Mouse (Mus musculus) kidney, postnatal 10 days (tissue): ENCODE data around the gene Nsg2.
"Not testable (repeated sequence)": the region's sequence is repeated elsewhere in the genome, so short reads cannot be mapped to it uniquely, and the experiment has no call there.

ENCODE experiments used
- DNase-seq: peaks from one replicate; pipeline ENCODE4 v3.0.0; 2021; ENCODE audit warnings: mixed read lengths

Nsg2 gene

DNA sequence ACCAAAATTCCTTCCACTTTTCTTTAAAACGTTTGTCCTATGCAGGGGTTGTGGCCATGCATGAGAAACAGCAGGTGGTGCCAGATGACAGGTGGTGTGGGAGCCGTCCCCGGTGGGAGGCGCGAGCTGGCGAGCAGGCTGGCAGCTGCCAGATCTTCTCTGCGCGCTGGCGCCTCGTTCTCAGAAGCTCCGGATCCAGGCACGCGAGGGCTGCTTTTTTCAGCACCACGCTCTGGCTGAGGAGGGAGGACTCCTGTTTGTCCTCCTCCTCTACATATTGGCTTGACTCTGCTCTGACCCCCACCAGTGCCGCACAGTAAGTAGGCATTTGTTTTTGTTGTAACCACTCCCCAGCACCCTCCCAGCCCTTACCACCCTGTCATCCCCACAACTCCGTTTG, at the start of gene Nsg2:
TSS of gene Nsg2 (plus strand) at position 183 of the 400 bp plus-strand sequence.
- DNase-seq, result peak; percentile 84

DNA sequence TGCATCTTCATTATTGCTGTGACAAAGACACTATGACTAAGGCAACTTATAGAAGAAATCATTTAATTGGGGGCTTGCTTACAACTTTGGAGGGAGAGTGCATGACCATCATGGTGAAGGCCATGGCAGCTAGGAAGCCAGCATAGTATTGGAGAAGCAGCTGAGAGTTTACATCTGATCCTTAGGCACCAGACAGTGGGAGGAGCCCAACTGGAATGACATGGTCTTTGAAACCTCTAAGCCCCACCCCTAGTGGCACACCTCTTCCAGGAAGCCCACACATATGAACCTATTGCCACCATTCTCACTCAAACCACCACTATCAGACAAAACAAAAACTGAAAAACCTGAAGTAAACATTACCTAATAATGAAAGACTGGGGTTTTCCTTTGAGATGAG, 40.2 kb upstream of the Nsg2 start:
- no peak for DNase-seq

DNA sequence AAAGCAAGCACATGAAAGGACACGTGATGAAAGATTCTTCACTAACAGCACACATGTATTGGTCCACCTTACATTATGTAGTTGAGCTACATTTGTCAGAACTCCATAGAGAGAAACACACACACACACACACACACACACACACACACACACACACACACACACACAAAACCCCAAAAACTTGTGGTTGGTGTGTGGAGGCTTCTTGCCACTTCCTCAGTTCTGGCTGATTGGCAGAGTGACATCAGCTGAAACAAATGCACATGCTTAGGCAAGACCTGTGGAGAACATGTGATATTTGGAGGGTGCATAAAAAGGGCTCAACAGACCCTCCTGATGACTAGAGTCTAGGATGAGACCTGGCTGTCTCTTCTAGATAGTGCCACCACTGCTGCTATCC, 36.3 kb upstream of the Nsg2 start:
- no peak for DNase-seq

DNA sequence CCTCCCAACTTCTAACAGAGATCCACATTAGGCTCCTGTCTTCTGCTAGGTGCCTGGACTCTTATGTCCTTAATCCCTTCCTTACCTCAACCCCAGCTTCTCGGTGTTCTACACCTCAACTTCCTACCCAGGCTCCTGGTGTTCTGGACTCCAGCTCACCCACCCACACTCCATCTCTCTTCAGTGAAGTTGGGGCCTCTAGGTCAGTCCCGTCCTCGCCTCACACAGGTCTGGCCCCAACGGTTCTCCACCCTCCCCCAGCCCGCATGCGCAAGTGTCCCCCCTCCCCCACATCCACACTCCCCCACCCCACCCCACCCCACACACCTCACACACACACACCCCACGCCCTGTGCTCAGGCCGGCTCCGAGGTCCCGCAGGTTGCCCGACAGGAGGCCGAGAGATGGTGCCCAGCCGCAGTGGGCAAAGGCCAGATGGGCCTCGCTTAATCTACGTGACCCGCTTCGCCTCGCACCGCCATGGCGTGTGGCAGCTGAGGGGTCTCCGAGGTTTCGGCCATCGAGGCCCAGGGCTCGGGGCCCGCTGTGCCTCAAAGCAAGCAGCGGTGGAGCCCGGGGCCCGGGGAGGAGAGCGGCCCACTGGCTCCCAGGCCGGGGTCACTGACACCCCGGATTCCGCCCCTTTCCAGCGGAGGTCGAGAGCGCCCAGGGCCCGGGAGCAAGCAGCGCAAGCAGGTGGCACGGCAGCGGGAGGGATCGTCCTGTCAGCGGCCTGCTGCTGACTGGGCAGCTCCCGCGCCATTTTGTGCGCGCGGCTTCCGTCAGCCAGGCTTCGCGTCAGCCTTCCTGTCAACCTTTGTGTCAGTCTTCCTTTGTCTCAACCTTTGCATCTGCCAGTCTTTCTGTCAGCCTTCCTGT, 34.8 kb upstream of the Nsg2 start, which contains the start of gene 4930524B15Rik:
TSS of gene 4930524B15Rik (plus strand) at position 337 of the 879 bp plus-strand sequence.
- DNase-seq, result peak; percentile 26

DNA sequence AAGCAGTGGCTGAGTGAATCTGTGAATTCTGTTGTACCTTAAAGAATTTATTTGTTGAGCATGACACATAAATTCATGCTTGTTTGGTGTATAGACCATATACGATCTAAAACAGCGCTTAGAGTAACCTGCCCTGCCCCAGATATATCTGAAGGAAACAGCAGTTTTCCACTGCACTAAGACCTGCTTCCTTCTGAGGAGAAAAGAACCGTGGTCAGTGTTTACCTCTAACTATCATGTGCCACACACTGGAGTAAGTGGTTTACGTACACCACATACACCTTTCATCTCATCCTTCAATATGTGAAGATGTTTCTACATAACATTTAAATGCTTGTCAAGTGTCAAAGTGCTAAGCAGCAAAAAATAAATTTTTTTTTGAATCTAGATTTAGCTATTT, 26.1 kb upstream of the Nsg2 start:
- no peak for DNase-seq

DNA sequence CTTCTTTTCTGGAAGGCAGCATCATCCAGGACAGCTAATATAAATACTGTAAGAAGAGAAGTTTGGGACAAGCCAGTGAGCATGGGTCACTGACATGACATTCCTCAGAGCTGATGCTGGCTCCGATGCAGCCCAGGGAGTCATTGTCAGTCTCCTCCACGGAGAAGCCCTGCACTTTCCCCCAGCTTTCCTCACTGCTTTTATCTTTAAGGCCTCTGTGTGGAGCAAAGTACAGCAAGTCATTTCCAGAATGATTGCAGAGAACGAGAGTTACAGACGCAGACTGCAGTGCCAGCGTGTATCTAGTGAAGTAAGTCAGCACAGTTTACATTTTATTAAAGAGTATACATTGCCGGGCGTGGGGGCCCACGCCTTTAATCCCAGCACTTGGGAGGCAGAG, 25.4 kb upstream of the Nsg2 start:
- DNase-seq, result no peak

DNA sequence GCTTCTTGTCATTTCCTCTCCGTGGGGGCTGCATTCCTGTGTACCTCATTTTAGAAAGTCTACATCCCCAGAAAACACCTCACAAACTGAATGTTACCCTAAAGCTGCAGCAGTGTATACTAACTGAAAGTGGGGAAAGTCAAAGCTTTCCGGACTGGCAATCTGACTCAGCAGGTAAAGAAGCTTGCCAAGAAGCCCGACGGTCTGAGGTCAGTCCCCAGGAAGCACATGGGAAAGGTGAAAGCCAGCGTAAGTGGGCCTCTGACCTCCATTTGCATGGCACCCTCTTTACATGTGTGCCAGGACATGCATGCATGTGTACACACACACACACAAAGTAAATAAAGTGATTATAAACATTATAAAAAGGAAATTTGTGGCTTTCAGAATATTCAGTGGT, 24.6 kb upstream of the Nsg2 start:
- DNase-seq, result no peak

DNA sequence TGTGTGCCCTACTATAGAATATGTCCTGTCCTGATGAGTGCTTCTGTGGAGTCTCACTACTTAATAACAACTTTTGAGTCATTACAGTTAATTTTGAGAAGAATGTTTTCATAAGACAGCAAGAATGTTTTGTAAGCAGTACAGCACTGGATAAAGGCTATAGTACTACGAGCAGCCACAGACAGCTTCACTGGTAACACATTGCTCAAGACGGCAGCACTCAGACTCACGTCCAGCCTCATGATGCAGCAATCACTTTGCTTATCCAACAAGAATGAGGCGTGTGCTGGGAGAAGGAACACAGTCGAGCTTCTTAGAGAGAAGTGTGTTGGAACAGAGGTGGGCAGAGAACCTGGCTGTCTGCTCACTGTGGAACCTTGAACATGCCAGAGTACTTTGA, 24.1 kb upstream of the Nsg2 start:
- DNase-seq, result no peak

DNA sequence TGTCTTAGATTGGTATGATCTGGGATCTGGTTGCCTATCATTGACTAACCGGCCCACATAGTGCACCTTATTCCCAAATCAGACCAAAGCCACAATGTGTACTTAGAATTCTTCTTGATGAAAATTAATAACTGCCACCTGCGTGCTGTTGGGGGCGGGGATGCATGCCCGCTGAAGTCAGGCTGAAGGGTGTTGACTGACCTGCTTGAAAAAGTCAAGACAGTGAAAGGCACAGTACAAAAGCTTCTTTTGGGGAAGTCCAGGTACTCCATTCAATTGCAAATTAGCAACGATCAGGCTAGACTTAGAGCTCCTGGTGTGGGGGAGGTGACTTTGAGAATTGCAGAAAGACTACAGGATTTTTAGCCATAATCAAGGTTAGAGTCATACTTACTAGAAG, 20.2 kb upstream of the Nsg2 start:
- DNase-seq, result not testable (repeated sequence)

DNA sequence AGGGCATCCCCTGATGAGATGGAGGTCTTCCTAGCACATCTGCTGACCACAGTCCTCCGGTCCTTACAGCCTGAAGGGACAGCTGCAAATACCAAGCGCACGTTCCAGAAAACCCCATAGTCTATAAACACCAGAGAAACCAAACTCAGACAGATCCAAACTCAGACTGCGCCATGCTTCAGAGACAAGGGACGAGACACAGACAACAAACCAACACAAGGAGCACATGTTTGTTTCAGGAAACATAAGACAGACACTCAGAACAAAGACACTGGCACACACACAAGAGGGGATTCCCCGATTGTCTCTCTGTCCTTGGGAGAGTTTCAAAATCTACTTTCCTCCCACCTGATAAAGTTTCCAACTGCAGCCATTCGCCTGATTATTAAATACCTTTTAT, 18.4 kb upstream of the Nsg2 start:
- DNase-seq, result no peak

DNA sequence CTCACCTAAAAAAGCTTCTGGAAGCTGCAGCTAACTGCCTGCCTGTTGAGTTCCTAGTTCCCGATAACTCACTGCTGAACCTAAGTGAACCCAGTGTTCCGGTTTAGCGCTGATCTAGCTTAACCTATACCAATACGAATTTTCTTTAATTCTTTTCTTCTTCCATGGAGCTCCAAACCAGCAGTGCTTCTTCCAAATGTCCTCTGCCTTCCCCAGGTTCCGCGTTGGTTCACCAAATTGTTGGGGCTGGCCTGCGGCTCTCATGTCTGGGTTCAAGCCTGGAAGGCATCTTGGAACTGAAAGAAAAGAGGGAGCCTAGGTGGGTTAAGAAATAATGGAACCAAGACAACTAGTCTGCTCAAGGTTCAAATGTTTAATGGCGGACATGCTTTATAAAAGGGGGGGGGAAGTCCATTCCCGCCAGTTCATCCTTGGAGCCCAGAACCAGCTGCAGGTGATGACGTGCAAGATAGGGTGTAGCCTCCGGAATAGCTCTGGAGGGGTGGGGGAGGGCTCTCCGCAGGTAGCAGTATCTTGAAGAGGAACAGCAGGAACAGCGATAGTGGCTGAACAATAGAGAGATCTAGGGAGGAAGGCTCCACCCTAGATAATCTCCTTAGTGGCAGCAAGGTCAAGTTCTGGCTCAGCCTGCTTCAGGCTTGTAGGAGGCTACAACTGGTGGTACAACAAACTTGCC, 17.9 kb upstream of the Nsg2 start:
- not testable (repeated sequence) for DNase-seq

DNA sequence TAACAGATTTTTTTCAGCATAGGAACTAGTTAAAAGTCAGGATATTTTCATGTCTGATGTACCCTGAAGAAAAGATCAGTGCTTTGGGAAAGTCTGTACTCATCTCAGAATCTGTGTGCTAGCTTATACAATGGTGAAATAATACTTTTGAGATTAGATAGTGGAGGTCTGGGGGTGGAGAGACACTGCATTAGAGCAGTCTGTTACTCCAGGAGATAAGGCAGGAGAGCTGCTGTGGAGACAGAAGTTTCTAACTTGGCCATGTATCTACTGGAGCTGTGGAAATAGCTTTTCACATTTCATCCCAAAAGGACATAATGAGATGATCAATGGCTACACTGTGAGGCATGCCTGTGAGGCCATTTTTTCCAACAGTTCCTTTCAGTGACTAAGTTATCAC, 17.0 kb upstream of the Nsg2 start:
- no peak for DNase-seq

DNA sequence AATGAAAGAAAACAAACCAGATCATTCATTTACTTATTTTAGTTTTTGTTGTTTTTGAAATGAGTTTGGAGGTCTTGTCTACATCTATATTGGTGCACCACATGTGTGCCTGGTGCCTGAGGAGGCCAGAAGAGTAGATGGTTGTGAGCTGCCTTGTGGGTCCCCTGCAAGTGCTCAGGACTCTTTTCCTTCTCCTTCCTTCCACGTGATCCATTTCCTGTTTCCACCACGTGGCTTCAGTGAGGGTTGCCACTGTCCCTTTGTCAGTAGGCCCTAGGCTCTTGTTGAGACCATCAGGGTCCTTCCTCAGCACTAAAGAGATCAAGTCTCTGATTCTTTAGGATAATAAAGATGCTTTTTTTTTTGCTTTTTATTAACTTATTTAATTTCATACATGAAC, 15.5 kb upstream of the Nsg2 start:
- DNase-seq, result no peak

DNA sequence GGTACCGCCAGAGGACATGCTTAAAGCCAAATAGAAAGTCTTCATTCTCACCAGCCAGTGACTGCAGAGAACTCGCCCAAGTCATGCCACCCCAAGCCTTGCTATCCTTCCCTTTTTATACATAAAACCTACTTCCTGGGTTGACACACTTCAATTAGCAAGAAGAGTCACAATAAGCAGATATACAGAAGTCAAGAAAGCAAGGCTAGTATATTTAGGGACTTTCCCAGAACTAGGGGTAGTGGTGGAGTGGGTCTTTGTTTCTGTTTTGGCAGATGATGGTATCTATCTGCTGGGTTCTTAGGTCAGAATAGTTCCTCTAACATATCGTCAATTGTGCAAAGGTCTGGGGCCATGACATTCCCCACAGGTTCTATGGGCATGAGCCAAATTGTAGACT, 7.7 kb upstream of the Nsg2 start:
- no peak for DNase-seq

DNA sequence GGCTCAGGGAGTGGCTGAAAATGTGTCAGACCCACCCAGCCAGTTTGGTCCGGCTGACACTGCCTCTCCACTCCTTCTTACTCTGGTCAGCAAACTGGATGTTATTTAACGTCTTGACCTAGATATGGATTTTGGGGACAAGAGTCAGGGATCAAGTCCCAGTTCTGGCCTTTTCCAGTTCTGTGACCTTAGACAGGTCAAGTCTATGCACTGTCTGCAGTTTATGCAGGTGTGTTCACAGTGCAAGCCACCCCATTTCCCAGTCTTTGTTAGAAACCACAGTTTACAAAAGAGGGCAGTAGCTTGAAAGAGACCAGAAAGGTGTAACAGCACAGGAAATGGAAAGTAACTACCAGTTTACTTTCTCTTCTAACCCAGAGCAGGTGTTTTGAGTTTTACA, 547 bp upstream of the Nsg2 start:
- no peak for DNase-seq

DNA sequence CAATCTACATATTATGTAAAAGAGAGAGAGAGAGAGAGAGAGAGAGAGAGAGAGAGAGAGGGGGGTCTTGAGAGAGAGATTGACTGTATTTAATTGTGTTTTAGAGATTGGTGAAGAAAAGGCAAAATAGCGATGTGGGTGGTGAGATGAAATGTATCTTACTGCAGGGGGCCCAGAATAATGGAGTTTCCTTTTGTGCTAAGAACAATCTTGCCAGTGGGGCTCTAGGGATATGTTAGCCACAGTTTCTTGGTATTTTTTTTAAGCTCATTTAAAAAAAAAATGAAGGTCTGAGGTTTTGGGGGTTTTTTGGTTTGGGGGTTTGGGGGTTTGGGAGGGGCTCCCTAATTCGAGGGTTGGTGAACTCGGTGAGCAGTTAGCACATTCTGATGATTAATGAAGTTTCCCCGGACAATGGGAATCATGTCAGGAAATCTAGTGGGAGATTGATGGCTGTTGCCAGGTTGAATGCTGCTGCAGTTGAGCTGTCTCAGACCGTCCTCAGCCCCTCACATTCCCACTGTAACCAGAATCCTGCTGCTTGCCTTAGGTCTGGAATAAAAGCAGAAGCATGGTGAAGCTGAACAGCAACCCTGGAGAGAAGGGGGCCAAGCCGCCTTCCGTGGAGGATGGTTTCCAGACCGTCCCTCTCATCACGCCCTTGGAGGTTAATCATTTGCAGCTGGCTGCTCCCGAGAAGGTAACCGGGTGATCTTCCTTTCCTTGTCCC, 1.1 kb downstream of the Nsg2 start:
- no peak for DNase-seq

DNA sequence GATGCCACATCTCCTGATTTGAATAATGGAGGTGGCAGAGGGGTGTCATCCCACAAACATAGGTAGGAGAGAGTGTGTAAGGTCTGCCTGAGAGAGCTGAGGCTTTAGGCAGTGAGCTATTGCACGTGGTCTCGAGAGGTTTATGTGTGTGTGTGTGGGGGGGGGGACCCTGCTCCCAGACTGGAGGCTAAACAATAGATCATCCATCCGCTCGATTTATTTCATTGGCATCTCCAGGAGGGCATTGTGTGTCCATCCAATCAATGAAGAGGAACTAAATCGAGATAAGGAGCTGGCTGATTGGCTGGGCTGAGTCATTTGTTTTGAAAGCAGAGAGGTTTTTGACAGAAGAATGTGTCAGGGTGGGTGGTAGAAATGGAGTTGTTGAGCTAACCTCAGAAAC, 2.4 kb downstream of the Nsg2 start:
- DNase-seq, result no peak

DNA sequence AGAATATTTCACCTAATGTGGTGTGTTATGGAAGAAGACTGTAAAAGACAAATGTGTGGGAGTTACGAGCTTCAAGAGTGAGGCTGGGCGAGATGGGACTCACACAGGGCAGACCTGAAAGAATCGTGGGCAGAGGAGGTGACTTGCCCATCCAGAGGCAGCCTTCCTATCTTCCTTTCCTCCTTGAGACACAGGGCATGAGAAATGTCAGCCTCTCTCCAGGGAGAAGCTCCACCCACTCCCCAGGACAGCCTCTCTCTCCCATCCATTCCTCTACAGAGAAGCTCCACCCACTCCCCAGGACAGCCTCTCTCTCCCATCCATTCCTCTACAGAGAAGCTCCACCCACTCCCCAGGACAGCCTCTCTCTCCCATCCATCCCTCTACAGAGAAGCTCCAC, 7.8 kb downstream of the Nsg2 start:
- DNase-seq, result not testable (repeated sequence)

DNA sequence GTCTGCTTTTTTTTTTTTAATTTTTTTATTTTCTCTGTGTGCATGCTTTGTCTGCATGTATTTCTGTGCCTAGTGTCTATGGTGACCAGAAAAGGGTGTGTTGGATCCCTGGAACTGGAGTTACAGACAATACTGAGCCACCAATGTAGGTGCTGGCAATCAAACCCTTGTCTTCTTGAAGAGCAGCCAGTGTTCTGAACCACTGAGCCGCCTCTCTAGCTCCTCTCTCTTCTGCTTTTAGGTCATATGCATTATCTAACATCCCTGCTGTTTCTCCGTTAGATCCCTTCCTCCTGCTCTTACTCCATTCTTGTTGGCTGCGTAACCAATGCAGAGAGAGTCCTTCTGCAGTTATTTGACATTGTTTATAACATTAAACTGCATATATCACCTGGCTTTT, 8.6 kb downstream of the Nsg2 start:
- DNase-seq, result no peak

DNA sequence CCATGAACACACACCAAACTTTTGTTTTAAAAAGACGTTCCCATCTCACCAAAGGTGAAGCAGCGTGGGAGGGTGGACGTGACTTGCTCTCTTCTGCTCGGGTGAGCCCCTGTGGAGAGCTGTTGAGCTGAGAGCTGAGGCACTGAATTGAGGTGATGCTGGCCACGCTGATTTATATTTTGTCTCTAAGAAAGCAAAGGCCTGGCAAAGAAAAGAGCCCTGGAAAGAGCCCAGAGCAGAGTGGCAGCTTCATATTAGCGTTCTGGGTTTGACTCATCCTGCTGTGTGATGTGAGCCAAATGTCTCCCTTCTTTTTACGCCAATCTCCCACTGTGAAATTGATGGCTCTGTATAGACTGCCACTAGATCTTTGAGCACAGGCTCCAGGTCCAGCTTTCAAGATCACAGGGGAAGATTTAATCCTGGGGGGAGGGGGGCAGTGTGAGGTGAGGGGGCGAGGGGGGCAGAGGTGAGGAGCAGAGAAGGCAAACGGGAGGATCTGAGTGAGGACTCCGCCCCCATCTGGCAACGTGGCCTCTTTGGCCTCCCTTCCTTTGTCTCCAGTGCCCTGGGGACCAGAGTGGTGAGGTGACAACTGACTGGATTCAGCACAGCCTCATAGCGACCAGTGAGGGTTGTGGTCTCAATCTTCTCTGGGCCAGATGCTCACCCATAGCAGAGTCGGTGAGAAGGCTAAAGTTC, 9.8 kb downstream of the Nsg2 start:
- DNase-seq, result no peak

DNA sequence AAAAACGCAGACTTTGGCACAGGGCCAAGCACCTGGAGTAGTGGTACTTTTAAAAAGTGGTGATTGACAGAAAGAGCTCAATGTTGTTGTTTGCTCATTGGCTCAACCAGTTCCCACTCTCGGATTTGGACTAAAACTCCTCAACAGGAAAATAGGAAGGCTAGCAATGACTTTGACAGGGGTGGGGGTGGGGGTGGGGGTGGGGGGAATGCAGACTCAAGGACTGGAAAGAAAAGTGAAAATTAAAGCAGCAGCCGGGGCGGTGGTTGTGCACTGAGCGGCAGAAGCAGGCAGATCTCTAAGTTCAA, 10.4 kb downstream of the Nsg2 start:
- peak; percentile 46 for DNase-seq

DNA sequence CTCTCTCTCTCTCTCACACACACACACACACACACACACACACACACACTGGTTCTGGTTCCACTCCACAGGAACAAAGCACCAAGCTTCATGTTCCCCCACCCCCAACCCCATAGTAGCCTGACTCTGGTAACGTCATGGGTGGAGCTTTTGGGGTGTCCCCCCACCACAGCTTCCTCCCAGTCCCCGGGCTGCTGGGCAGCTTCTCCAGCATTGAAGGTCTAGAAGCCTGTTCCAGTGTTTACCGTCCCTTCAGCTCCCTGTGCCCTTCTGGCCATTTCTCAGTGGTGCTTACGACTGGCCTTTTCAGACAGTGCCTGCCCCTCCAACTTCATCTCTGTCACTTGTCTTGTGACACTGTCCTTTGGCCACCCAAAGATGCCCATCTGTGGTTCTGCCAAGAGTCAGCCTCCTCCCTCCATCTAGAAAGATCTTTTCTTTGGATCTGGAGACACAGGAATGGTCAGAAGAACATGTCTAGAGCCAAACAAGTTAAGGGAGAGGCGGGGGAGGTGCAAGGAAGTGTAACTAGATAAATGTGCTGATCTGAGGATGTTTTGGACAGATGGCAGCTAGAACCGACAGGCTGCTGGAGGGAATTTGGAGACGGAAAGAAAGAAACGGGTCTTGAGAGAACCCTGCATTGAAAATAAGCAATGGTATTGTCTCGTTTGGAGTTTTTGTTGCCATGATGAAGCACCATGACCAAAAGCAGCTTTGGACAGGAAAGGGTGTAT, 11.8 kb downstream of the Nsg2 start:
- DNase-seq, result no peak
